Mouse (Mus musculus): ENCODE data around the gene Ddx19a.
"Not testable (repeated sequence)": the region's sequence is repeated elsewhere in the genome, so short reads cannot be mapped to it uniquely, and the experiment has no call there.

Gene Ddx19a

DNA sequence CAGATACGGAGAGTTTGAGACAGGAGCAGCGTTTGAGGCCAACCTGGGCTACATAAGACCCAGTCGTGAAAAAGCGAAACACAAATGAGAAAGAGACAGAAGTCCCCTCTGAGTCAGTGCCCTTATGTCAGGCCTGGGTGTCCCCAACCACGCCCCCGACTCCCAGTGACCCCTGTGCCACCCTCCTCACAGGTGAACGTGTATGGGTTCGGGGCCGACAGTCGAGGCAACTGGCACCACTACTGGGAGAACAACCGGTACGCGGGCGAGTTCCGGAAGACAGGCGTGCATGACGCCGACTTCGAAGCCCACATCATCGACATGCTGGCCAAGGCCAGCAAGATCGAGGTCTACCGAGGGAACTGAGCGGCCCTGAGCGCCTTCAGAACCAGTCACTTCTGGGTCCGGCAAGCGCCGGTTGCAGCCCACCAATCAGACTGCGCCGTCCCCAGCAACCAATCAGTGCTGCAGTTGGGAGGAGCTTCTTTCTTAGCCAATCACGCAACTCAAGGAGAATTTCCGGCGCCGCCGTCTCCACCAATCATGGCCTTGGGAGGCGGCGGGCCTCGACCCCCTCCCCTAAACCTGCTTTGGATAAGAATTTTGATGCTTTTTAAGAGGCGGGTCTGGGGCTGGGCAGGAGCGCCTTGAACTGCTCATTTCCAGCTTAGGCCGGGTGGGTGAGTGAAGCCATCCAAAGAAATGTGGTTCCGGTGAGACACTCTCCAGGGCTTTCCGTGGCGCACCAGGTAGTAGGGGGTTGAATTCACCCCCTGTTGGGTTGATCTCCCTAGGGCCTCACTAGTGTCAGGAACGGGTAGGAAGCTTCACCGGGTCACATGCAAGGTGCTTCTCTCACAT lies 27.5 kb downstream of the Ddx19a start:
- DNase-seq (ENCODE audit: low spot score), result peak; percentile 94

DNA sequence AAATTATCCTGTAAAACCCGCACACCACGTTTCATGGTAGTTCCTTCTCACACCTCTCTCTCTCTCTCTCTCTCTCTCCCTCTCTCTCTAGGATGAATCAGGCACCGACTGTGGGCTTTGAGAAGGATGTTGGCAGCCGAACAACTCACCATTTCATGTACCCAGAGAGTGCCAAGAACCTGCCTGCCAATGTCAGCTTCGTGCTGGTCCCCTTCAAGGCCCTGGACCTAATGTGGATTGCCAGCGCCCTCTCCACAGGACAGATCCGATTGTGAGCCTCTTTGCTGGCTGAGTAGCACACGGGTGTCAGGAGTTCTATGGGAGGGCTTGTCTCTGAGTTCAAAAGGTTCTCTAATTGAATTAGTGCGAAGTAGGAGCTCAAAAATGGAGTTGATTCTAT lies 30.3 kb downstream of the Ddx19a start:
- no peak for DNase-seq (ENCODE audit: low spot score)

DNA sequence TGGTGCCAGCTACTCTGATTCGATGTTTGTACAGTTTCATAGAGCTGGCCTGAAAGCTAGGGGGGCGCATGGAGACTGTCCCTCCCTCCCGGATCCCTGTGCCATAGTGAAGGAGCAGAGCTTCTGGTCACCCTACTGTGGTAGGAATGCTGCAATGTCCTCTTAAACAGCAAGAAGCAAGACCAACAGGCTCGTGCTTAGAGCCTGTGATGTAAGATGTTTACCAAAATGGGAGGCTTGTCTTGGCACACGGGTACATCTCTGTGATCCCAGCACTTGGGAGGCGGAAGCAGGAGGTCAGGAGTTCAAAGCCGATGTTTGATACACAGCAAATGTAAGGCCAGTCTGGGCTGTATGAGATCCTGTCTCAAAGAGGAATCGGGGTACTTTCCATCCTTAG lies 31.0 kb downstream of the Ddx19a start:
- DNase-seq (ENCODE audit: low spot score), result no peak

DNA sequence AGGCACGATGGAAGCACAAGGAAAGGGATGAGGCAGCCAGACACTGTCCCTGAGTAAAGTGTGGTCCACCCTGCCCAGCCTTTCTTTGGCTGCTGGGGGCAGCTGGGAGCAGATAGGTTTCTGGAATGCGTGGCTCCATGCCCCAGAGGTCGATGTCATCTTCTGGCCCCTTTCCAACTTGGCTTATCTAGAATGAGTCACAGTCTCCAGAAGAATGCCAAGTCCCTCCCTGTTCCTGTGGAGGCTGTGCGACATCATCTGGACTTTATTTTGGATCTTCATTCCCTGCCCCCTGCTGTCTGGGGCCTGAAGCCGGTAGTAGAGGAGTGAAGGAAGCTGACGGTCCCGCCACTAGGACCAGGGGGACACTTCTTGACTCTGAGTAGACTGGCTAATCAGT lies 32.0 kb downstream of the Ddx19a start:
- peak; percentile 53 for DNase-seq (ENCODE audit: low spot score)

DNA sequence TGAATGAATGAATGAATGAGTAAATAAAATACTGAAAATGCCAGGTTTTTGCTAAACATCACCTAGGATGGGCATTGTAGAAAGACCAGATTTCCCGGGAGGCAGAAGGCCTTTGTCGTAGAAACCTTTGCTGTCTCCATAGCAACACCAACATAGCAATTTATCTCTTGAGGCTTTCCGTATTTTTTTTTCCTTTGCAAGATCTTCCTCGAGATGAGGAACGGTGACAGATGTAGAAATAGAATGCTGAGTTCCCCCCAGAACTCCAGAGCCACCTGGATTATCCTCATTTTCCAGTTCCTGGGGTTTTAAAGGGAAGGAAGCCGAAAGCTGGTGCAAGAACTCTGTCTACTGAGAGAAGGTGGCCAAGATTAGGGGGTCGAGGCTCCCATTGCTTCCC lies 32.9 kb downstream of the Ddx19a start:
- DNase-seq (ENCODE audit: low spot score), result no peak

DNA sequence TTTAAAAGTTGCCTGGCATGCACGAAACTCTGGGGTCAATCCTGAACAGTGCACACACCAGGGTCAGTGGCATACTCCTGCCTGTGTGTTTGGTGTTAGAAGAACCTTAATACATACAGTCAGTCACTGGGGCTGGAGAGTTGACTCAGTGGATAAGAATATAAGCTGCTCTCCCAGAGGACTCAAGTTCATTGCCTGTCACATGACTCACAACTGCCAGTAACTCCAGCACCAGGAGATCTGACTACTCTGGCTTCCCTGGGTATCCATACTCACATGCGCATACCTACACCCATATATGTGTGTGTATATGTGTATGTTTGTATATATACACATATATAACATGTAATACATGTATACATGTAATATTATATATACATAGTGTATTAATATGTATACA lies 34.5 kb downstream of the Ddx19a start:
- DNase-seq (ENCODE audit: low spot score), result no peak

DNA sequence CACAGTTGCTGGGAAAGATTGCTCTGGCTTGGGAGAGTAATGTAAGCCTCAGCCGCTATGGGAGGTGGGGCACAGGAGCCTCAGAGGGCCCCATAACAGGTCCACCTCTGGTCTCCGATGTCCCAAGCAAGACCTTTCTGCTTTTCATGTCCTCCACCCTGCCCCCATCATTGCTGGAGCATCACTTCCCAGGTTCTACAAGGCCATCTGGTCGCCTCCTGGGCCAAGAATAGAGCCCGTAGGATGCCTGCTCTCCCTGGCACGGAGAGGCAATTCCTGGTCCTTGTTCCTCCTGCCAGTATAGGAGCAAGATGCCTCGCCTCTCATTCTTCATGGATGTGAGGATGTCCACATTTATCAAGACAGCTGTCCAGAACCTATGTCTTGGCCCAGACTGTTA lies 37.7 kb downstream of the Ddx19a start:
- DNase-seq (ENCODE audit: low spot score), result no peak

DNA sequence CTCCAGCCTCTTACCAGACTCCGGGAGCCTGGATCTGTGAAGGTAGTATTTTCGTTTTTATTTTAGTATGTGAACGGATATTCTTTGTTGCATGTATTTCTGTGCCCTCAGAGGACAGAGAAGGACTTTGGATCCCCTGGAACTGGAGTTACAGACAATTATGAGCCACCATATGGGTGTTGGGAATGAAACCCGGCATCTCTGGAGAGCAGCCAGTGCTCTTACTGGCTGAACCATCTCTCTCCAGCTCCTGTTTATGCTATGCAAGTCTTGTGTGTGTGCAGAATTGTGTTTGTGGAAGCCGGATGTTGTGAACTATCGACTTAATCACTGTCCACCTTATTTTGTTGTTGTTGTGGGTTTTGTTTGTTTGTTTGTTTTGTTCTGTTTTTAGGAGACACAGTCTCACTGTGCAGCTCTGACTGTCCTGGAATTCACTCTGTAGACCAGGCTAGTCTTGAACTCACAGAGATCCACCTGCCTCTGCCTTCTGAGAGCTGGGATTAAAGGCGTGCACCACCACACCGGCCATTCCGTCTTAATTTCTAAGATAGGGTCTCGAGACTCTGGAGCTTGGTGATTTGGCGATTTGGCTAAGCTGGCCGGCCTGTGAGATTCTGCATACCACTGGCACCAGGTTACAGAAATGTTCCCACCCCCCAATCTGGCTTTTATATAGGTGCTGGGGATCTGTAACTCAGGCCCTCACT lies 38.4 kb downstream of the Ddx19a start:
- DNase-seq (ENCODE audit: low spot score), result no peak

DNA sequence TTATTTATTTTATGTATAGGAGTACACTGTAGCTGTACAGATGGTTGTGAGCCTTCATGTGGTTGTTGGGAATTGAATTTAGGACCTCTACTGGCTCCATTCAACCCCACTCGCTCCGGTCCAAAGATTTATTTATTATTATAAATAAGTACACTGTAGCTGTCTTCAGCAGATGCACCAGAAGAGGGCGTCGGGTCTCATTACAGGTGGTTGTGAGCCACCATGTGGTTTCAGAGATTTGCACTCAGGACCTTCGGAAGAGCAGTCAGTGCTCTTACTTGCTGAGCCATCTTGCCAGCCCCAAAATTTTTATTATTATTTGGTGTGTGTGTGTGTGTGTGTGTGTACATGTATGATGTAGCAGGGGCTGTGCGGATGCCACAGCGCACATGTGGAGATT lies 39.0 kb downstream of the Ddx19a start:
- DNase-seq (ENCODE audit: low spot score), result not testable (repeated sequence)

DNA sequence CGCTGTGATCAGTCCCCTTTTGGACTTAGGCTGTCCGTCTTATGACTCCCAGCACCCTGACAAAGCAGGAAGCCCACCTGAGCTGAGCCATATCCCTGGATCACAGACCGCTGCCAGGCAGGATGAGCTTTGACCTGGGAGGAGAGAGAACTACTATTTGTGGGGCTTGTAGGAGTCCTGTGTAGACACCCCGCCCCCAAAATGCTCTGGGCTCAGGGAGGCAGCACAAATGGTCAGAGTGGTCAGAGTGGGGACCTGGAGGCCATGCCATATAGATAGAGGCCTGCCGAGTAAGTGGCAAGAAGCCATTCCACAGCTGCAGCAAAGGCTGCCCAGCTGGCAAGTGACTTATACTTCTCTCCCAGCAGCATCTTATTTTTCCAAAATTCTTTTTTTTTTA lies 39.5 kb downstream of the Ddx19a start:
- DNase-seq (ENCODE audit: low spot score), result no peak

DNA sequence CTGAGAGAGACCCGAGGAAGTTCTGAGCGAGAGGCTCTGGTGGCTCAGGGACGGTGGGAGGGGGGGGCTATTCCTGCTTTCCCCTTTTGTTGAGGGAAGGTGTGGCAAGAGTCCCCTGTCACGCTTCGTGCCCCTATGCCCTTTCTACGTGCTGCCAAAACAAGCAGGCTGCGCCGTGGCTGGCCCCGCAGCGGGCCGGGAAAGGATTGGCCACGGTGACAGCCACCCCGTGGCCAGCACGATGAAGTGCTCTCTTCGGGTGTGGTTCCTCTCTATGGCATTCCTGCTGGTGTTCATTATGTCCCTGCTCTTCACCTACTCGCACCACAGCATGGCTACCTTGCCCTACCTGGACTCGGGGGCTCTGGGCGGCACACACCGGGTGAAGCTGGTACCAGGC lies 40.1 kb downstream of the Ddx19a start:
- DNase-seq (ENCODE audit: low spot score), result no peak

DNA sequence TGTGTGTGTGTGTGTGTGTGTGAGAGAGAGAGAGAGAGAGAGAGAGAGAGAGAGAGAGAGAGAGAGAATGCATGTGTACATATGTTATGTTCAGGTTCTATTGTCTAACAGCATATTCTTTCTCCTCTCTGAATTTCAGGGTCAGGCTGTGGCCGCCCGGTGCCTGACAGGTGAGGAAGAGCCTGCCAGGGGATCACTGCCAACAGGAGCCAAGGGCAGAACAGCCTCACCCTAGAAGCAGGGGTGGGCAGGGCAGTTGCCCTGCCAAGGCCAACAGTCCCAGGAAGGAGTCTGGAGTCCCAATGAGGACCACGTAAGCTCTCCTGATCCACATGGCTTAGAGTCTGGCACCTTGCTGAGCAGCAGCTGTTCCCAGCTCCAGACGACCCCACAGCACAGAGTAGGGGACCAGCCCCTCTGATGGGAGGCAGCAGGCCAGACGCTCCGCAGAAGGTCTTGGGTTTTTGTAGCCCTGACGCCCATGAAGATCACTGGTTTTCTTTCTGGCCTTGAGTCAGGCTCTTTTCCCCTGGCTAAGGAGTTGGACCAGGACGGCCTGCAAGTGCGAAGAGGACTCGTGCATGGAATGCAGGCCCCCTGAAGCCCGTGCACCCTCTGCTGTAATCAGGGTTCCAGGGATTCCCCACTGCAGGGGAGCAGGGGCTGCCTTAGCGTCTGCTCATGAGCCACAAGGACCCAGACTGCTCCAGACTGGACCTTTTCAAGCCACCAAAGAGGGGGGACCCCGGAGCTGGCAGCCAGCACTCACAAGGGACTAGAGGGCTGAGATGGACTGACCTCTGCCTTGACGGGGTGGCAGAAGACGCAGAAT lies 40.8 kb downstream of the Ddx19a start:
- DNase-seq (ENCODE audit: low spot score), result no peak

DNA sequence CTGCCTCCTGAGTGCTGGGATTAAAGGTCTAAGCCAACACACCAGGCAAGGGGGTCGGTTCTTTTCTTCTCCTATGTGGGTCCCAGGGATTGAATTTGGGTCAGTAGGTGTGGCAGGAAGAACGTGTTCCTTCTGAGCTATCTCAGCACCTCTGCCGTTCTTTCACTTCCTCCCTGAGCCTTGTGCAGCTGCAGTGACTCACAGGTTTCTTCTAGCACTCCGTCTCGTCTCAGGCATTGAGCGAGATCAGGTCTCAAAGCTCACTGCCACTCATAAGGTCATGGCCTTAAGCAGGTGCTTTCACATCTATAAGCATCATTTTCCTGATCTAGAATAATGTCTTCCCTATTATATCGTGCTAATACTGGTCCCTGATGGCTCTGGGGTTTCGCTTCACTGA lies 42.8 kb downstream of the Ddx19a start:
- DNase-seq (ENCODE audit: low spot score), result no peak

DNA sequence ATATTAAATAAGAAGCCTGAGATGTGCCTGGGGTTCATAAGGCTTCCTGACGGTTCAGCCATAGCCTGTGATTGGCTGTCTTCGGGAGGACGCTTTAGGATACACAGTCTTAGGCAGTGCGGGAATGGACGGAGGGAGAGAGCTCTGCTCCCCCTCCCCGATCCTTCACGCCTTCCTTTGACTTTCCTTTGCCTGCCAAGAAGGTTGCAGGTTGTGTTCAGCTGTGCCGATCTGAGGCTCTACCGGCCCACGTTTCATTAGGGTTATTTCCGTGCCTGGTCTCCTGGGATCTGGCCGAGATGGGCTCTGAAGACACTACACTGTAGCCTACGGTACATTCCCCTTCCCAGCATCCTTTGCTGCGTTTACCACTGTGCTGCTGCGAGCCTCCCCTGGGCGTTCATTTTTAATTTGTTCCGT lies 47.5 kb downstream of the Ddx19a start:
- no peak for DNase-seq (ENCODE audit: low spot score)

DNA sequence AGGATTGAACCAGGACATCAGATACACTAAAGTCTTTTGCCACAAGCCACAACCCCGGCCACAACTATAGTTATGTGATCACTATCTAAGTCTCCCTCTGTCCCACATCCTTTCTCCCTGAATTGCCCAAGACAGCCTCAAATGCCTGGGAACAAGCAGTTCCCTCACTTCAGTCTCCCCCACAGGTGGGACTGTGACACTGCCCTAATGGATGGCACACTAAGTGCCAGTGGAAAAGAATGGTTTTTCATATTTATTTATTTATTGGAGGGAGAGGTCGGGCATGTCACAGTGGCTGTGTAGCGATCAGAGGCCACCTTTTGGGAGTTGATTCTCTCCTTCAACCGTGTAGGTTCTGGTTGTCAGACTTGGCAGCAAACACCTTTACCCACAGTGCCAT lies 51.9 kb downstream of the Ddx19a start:
- no peak for DNase-seq (ENCODE audit: low spot score)

DNA sequence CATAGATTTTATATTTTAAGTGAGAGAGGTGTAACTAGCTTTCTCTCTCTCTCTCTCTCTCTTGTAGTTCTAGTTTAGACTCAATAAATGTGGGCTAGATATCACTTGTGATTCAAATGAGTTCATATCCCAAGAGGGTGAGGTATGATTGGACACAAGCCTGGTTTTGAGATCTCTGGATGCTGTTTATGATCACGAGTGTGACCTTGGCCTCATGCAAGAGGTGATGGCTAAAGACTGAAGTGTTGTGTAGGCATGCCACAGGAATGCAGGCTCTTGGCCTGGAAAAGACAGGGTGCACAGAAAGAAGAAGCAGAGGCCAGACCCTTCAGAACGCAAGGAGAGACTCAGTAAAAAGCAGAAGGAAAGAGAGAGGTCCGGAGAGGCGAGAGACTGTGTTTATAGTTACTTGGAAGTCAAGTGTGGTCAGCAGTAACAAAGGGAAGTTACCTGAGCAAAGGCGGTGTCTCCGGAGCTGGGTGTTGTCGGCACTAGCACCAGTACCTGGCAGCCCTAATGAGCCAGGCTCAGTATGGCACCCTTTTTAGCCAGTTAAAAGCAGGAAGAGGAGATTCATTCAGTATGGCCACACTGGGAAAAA lies 53.2 kb downstream of the Ddx19a start:
- no peak for DNase-seq (ENCODE audit: low spot score)

DNA sequence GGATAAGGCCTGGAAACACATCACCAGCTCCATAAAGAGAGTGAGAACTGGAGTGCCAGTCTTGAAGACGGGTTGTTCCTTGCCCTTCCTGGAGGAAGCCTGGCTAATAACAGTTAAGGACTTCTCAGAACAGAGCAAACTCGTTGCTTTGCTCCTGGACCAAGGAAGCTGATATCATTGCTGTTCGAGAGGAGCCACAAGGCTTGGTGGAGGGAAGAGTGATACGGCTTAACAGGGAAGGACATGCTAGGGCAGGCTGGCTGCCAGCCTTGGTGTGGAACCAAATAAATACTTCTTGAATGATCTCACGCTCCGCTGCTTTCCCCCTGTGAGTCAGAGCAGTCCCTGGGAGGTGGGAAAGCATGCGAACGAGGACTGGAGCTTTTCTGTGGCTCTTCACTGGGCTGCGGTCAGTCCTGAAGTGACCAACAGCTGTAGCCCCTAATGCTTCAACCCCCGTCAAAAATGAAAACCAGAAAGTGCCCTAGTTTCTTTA lies 56.1 kb downstream of the Ddx19a start:
- DNase-seq (ENCODE audit: low spot score), result no peak

DNA sequence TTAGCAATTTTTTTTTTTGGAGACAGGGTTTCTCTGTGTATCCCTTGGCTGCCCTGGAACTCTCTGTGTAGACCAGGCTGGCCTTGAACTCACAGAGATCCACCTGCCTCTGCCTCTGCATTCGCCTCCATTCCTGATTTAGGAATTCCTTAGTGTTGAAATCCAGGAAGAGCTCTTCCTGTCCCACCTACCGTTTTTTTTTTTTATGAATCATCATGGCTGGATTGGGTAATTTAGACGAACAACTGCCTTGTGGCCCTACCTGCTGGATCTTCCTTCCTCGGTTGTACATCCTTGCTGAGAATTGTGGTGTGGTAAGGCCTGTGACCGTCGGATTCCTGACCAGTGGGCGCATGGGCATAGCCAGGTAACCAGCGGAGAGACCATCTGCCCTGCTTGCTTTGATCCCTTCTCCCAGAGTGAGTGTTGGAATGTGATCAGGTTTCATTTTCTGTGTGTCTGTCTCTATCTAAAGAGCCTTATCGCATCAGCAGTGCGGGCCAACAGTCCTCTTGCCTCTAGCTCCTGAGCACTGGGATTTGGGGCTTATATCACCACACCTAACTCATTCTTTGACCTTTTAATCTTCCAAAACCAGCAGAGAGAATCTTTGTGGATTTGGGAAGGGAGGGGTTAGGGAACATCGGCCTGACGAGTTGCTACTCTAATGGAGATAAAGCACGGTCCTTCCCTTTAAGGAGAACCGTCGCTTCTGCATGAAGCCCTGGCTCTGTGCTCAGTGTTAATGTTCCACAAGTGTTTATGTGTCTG lies 56.7 kb downstream of the Ddx19a start:
- DNase-seq (ENCODE audit: low spot score), result no peak

DNA sequence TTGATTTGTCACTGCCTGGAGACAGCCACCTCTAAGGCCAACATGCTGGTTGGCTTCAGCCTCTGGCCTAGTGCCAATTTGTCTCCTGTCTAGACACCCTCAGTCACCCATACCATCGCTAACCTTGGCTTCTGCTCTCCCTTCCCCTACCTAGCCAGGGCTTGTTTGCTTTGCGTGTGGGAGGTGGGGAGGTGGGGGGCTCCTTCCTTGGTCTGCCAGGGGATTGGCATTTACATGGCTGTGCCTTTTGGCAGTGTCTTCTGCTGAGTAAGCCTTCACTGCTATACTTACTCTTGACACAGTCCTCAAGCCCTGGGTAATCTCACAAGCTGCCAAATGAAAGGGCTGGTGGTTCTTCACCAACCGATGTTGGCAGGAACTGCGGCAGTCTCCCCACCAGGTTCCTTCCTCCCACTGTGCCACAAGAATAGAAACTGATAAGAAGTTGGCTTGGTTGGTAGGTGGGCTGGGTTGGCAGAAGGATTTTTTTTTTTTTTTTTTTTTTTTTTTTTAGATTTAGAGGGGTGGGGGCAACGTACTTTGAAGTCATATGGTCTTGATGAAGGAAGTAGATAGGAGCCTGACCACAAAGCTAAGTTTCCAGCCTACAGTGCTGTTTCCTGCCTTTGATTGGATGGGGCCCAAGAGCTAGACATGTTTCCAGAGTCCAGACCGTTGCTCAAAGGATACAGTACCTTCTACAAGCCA lies 58.6 kb downstream of the Ddx19a start:
- no peak for DNase-seq (ENCODE audit: low spot score)

DNA sequence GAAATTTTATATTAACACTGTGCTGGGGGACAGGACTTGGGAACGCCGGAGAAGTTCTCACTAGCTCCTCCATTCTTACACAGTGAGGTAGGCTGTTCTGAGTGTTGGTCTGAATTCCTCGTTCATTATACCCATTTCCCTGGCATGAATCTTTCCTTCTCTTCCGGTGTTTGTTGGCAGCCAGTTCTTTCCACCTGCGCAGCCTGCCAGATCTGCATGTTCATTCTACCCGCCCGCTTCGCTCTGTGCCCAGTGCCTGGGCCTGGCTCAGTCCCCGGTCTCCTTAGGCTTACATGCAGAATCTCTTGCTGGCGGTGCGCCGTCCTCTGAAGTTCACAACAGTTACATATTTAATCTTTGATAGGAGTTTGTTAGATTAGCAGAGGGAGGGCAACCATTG lies 61.4 kb downstream of the Ddx19a start:
- DNase-seq (ENCODE audit: low spot score), result no peak

DNA sequence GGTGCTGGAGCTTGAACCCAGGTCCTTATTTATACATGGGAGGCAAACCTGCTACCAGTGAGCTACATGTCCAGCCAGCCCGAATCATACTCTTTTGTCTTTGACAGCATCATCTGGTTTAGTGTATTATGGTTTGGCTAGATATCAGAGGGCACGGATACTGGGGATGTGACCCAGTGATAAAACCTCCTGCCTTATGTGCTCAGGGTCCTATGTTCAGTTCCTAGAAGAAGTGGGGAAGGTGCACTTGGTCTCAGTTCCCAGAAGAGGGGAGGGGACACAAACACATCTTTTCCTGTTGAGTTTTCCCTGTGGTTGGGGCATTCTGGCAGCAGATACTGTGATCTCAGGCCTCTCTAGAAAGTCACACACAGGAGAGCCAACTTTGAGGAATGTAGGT lies 64.3 kb downstream of the Ddx19a start:
- no peak for DNase-seq (ENCODE audit: low spot score)

All from yolk sac, embryonic 10.5 days (tissue).